Mouse (Mus musculus): ENCODE measurements around the gene Brd3os.

- TF ChIP-seq CTCF (IDR thresholded peaks at IDR 0.05; ENCODE audit: low read depth, low read length) (no peak), POLR2A (IDR thresholded peaks at IDR 0.05; ENCODE audit: insufficient read depth, low read length) (no peak)
Observed at GRCm38 (mm10) chr2:27421293-27422068, 20.6 kb upstream of the Brd3os start.
